8 mouse cellular contexts compared by ENCODE assay signal in the genomic region with DNA sequence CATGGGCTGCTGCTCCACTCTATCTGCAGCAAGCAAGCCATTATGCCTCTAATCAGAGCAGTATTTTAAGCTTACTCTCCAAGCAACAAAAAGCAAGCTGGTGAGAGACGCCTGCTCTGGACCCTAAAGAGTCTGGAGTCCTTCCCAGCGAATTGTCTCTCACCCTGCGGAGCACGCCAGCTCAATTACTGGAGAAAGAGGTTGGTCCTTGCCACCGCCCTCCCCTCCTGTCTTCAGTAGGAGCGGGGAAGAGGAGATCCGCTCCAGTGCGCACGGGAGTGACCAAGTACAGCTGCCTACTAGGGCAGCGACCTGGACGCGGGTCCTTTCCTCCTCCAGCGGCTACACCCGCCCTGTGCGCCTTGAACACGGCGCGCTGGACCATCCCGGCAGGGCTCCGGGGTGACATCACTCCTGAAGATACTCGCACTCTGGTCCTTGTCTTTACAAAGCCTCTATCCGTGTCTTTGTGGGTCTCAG. TPM values are rescaled to one million over a fixed set of nuclear protein-coding genes. Genes with fewer than 3 reads are reported as not detected.
DNase-seq lines count a peak whose midpoint lies in the region; ATAC-seq and TF ChIP-seq lines count a peak whose summit lies in the region.

A gene (plus strand): TSS at position 127 of the 480 bp plus-strand sequence.

- no peaks in the 10 kb centered on the region for H3K9me3 ChIP-seq in forebrain, postnatal 0 days (ENCODE audit: low read length)
- no peaks in the 10 kb centered on the region for H3K9me3 ChIP-seq in midbrain, postnatal 0 days (ENCODE audit: low read length)

- H3K4me1 ChIP-seq in forebrain, postnatal 0 days (ENCODE audit: insufficient read depth): no peaks in the 10 kb centered on the region
- H3K4me1 ChIP-seq in midbrain, postnatal 0 days (ENCODE audit: insufficient read depth, low read length): peaks cover 5% of the 10 kb centered on the region; the same call in 1 of the 2 replicates

- peak within 1 kb of the TSS; percentile 71 for H3K9ac ChIP-seq in forebrain, postnatal 0 days
- peak within 1 kb of the TSS; percentile 85 for H3K9ac ChIP-seq in midbrain, postnatal 0 days (replicated peaks; ENCODE audit: low read length, poor library complexity, severe bottlenecking)

- WGBS in forebrain, postnatal 0 days: 2% methylated on average over 22 of the region's 22 CpGs
- 2% methylated on average over 22 of the region's 22 CpGs for WGBS in midbrain, postnatal 0 days

- H3K36me3 ChIP-seq in forebrain, postnatal 0 days (ENCODE audit: insufficient read depth): no peaks in the 10 kb centered on the region
- H3K36me3 ChIP-seq in midbrain, postnatal 0 days (ENCODE audit: insufficient read depth, low read length): no peaks in the 10 kb centered on the region

- peak within 1 kb of the TSS; percentile 69 for H3K4me2 ChIP-seq in forebrain, postnatal 0 days (ENCODE audit: low read depth)
- peak within 1 kb of the TSS; percentile 67 for H3K4me2 ChIP-seq in midbrain, postnatal 0 days (ENCODE audit: low read depth, low read length, poor library complexity, severe bottlenecking)

- peak; percentile 81 for ATAC-seq in forebrain, postnatal 0 days
- ATAC-seq in midbrain, postnatal 0 days (ENCODE audit: low FRiP score): peak; percentile 85

- no peaks in the 10 kb centered on the region for H3K27me3 ChIP-seq in forebrain, postnatal 0 days (ENCODE audit: insufficient read depth, low read length)
- H3K27me3 ChIP-seq in midbrain, postnatal 0 days (ENCODE audit: insufficient read depth, low read length): no peaks in the 10 kb centered on the region

- peak within 1 kb of the TSS; percentile 78 for H3K4me3 ChIP-seq in layer of hippocampus, adult 2 months
- peak within 1 kb of the TSS; percentile 56 for H3K4me3 ChIP-seq in forebrain, postnatal 0 days (ENCODE audit: low read depth, low read length)
- H3K4me3 ChIP-seq in midbrain, postnatal 0 days (ENCODE audit: low read depth, low read length): peak within 1 kb of the TSS; percentile 57

- H3K27ac ChIP-seq in layer of hippocampus, adult 2 months: peak within 1 kb of the TSS; percentile 88
- peak within 1 kb of the TSS; percentile 76 for H3K27ac ChIP-seq in forebrain, postnatal 0 days (ENCODE audit: low read depth, low read length)
- peak within 1 kb of the TSS; percentile 86 for H3K27ac ChIP-seq in midbrain, postnatal 0 days (ENCODE audit: low read depth, low read length)

- TF ChIP-seq CTCF in layer of hippocampus, adult 2 months (conservative IDR thresholded peaks at IDR 0.05): no peak
- no peak for TF ChIP-seq CTCF in forebrain, postnatal 0 days (IDR thresholded peaks at IDR 0.05; ENCODE audit: low read depth)
- TF ChIP-seq CTCF in midbrain, postnatal 0 days (IDR thresholded peaks at IDR 0.05): no peak

- no peak for DNase-seq in layer of hippocampus, adult 2 months (ENCODE audit: low spot score in 2 of 2)
- no peak for DNase-seq in layer of hippocampus, adult 11-12 months (ENCODE audit: low spot score)
- DNase-seq in cerebellum, adult 9-10 months: peak; percentile 8
- peak; percentile 76 for DNase-seq in forebrain, postnatal 0 days
- peak; percentile 16 for DNase-seq in left cerebral cortex, adult 11 months (ENCODE audit: low spot score)
- DNase-seq in midbrain, postnatal 0 days (ENCODE audit: low spot score): peak; percentile 83
- DNase-seq in adipocyte (ENCODE audit: low spot score): no peak
- no peak for DNase-seq in lung, postnatal 36 days

RNA-seq across cellular contexts. Expression of the gene that starts here (rescaled TPM):
- total RNA-seq in layer of hippocampus, adult 2 months (2021): 10 to 100 TPM; 66.1 to 68.6 TPM
- total RNA-seq in forebrain, postnatal 0 days (2014; rRNA removed): 69.2 and 70.3 TPM in 2 replicates
- 40.2 and 48.9 TPM in 2 replicates for polyA plus RNA-seq in forebrain, postnatal 0 days (2015; fragmentation: Nextera tagmentation; extraction: Ambion mirVana)
- 150 and 151 TPM in 2 replicates for total RNA-seq in midbrain, postnatal 0 days (2014; rRNA removed)
- polyA plus RNA-seq in midbrain, postnatal 0 days (2015; fragmentation: Nextera tagmentation; extraction: Ambion mirVana): 95.3 and 106 TPM in 2 replicates

Comparison
In these comparisons a context has a peak if more than half of its experiments do, and no peak if none do; other contexts are left out.
1. DNase-seq: peak in cerebellum, adult 9-10 months (single experiment), forebrain, postnatal 0 days (single experiment), left cerebral cortex, adult 11 months (single experiment) and midbrain, postnatal 0 days (single experiment); none in layer of hippocampus, adult 2 months (0 of 2), layer of hippocampus, adult 11-12 months (single experiment), adipocyte (single experiment) and lung, postnatal 36 days (single experiment).
2. Peak in every context shown above with its lines, with median percentiles within 50 percentile points of each other: H3K27ac ChIP-seq and H3K4me3 ChIP-seq.